Mouse (Mus musculus) hindbrain, embryonic 11.5 days (tissue): Measurements from ENCODE around the gene Fnip1. TPM values are rescaled to one million over a fixed set of nuclear protein-coding genes. Genes with fewer than 3 reads are reported as not detected.
A peak's percentile ranks its signal among the peaks of the same experiment; 100 is the strongest.

Source experiments
- ATAC-seq: fragments of 200-750 bp; cut with Nextera tagmentation; 2 replicates; pipeline ENCODE4 v1.8.0; 2017; ENCODE audit warnings: mild to moderate bottlenecking, moderate TSS enrichment, moderate library complexity; ENCODE audit not compliant: low FRiP score
- DNase-seq: peaks from one replicate; pipeline ENCODE4 v3.0.0-alpha.2; 2015; ENCODE audit warnings: low spot score
- H3K27ac ChIP-seq: fragments of 300-500 bp; sonication (generic); 2 replicates; pipeline ENCODE4 v1.5.1; 2014; ENCODE audit warnings: mild to moderate bottlenecking, low read depth, low read length
- H3K27me3 ChIP-seq: fragments of 300-500 bp; sonication (generic); 2 replicates; pipeline ENCODE4 v1.6.1; 2014; ENCODE audit warnings: mild to moderate bottlenecking, low read length, moderate library complexity, mixed read lengths; ENCODE audit not compliant: control insufficient read depth, insufficient read depth
- H3K36me3 ChIP-seq: fragments of 300-500 bp; sonication (generic); 2 replicates; pipeline ENCODE4 v1.6.1; 2014; ENCODE audit warnings: mild to moderate bottlenecking, low read length, moderate library complexity, mixed read lengths; ENCODE audit not compliant: control insufficient read depth, insufficient read depth
- H3K4me1 ChIP-seq: fragments of 300-500 bp; sonication (generic); replicated peaks from 2 replicates; pipeline ENCODE4 v1.6.1; 2014; ENCODE audit warnings: low read length, mixed read lengths; ENCODE audit not compliant: control insufficient read depth, insufficient read depth
- H3K4me2 ChIP-seq: fragments of 300-500 bp; sonication (generic); replicated peaks from 2 replicates; pipeline ENCODE4 v1.6.1; 2014; ENCODE audit warnings: mild to moderate bottlenecking, low read depth, low read length
- H3K4me3 ChIP-seq: fragments of 300-500 bp; sonication (generic); 2 replicates; pipeline ENCODE4 v1.5.1; 2014; ENCODE audit warnings: low read depth, low read length
- H3K9ac ChIP-seq: fragments of 300-500 bp; sonication (generic); 2 replicates; pipeline ENCODE4 v1.6.1; 2014; ENCODE audit warnings: low read depth, low read length
- H3K9me3 ChIP-seq: fragments of 300-500 bp; sonication (generic); 2 replicates; pipeline ENCODE4 v1.6.1; 2016; ENCODE audit warnings: low read length; ENCODE audit not compliant: control insufficient read depth
- WGBS: fragments of 180-500 bp; shearing (Covaris S2); extraction: QIAGEN DNeasy Blood & Tissue Kit; methylation state at CpG from one replicate; pipeline ENCODE4 v1.1.7; 2014; 5-methylcytosine and 5-hydroxymethylcytosine counted together
- polyA plus RNA-seq: library from polyadenylated mRNA; unstranded; fragments of >200 nt; fragmentation: Nextera tagmentation; extraction: Ambion mirVana; gene quantifications from 2 replicates; pipeline ENCODE4 v1.2.1, GENCODE M21; 2014

Fnip1 gene
- polyA plus RNA-seq, 1 experiment from 2014 or later: 14.5 TPM

- Histone ChIP-seq H3K9ac (no peak overlapping the region), H3K4me2 (no peak overlapping the region), H3K9me3 (no peaks in the 10 kb centered on the region), H3K27me3 (no peaks in the 10 kb centered on the region), H3K4me3 (no peak overlapping the region), H3K36me3 (no peaks in the 10 kb centered on the region), H3K27ac (no peak overlapping the region), H3K4me1 (no peaks in the 10 kb centered on the region)
- ATAC-seq (no peak), DNase-seq (no peak)
- 94% methylated on average over 3 of the region's 3 CpGs for WGBS
Measured at GRCm38 (mm10) chr11:54486041-54486440, 48.0 kb downstream of the Fnip1 start.

- 0 out of 2 replicates have a peak, but pooled peaks cover 2% of the 10 kb centered on the region for H3K36me3 ChIP-seq
- no peaks in the 10 kb centered on the region for H3K9me3 ChIP-seq
- H3K4me2 ChIP-seq: no peak overlapping the region
- no peaks in the 10 kb centered on the region for H3K4me1 ChIP-seq
- no peak overlapping the region for H3K9ac ChIP-seq
- H3K27me3 ChIP-seq: no peaks in the 10 kb centered on the region
- DNase-seq: no peak
- no peak for ATAC-seq
- no peak overlapping the region for H3K27ac ChIP-seq
- WGBS: 95% methylated on average over 1 of the region's 1 CpGs
- H3K4me3 ChIP-seq: no peak overlapping the region
Measured at GRCm38 (mm10) chr11:54491946-54492558, 54.1 kb downstream of the Fnip1 start.

GRCm38 (mm10) chr11:54492559-54492958, 54.6 kb downstream of the Fnip1 start:
- WGBS: 93% methylated on average over 4 of the region's 4 CpGs

GRCm38 (mm10) chr11:54499838-54500237, 61.8 kb downstream of the Fnip1 start:
- Histone ChIP-seq H3K27me3 (no peaks in the 10 kb centered on the region), H3K27ac (no peak overlapping the region), H3K9ac (no peak overlapping the region), H3K36me3 (0 out of 2 replicates have a peak, but pooled peaks cover 3% of the 10 kb centered on the region), H3K4me3 (no peak overlapping the region), H3K9me3 (no peaks in the 10 kb centered on the region), H3K4me2 (no peak overlapping the region), H3K4me1 (no peaks in the 10 kb centered on the region)
- ATAC-seq: no peak
- no peak for DNase-seq
- 80% methylated on average over 5 of the region's 5 CpGs for WGBS

More at GRCm38 (mm10) chr11:54492559-54492958, 54.6 kb downstream of the Fnip1 start:
- DNase-seq: no peak
- no peak overlapping the region for H3K9ac ChIP-seq
- ATAC-seq: no peak
- no peaks in the 10 kb centered on the region for H3K4me1 ChIP-seq
- H3K36me3 ChIP-seq: 0 out of 2 replicates have a peak, but pooled peaks cover 2% of the 10 kb centered on the region
- H3K27ac ChIP-seq: no peak overlapping the region
- H3K4me3 ChIP-seq: no peak overlapping the region
- H3K27me3 ChIP-seq: no peaks in the 10 kb centered on the region
- H3K9me3 ChIP-seq: no peaks in the 10 kb centered on the region
- no peak overlapping the region for H3K4me2 ChIP-seq

- ATAC-seq (no peak), DNase-seq (no peak)
- Histone ChIP-seq H3K27ac (no peak overlapping the region), H3K27me3 (no peaks in the 10 kb centered on the region), H3K4me1 (no peaks in the 10 kb centered on the region), H3K4me2 (no peak overlapping the region), H3K36me3 (0 out of 2 replicates have a peak, but pooled peaks cover 3% of the 10 kb centered on the region), H3K9ac (no peak overlapping the region), H3K9me3 (no peaks in the 10 kb centered on the region), H3K4me3 (no peak overlapping the region)
- 92% methylated on average over 4 of the region's 4 CpGs for WGBS
Measured at GRCm38 (mm10) chr11:54502546-54503245, 64.7 kb downstream of the Fnip1 start.

- DNase-seq (no peak), ATAC-seq (no peak)
- H3K9ac ChIP-seq: no peak overlapping the region
Measured at GRCm38 (mm10) chr11:54513584-54513983, 75.6 kb downstream of the Fnip1 start.

GRCm38 (mm10) chr11:54521927-54522528, 84.0 kb downstream of the Fnip1 start:
- WGBS: 2% methylated on average over 18 of the region's 18 CpGs
- no peaks in the 10 kb centered on the region for H3K36me3 ChIP-seq
- peak; percentile 21 for DNase-seq

More at GRCm38 (mm10) chr11:54513584-54513983, 75.6 kb downstream of the Fnip1 start:
- H3K27ac ChIP-seq: no peak overlapping the region
- H3K36me3 ChIP-seq: no peaks in the 10 kb centered on the region
- no peaks in the 10 kb centered on the region for H3K9me3 ChIP-seq
- H3K4me2 ChIP-seq: no peak overlapping the region
- H3K4me3 ChIP-seq: no peak overlapping the region
- H3K4me1 ChIP-seq: no peaks in the 10 kb centered on the region
- H3K27me3 ChIP-seq: no peaks in the 10 kb centered on the region

GRCm38 (mm10) chr11:54522529-54523430, 84.8 kb downstream of the Fnip1 start, which contains the start of gene Rapgef6:
TSS of gene Rapgef6 (plus strand) at chr11:54522847.
- peak; percentile 96 for ATAC-seq
- Histone ChIP-seq H3K9ac (peak within 1 kb of the TSS; percentile 69), H3K27ac (peak within 1 kb of the TSS; percentile 52), H3K27me3 (no peaks in the 10 kb centered on the region), H3K36me3 (no peaks in the 10 kb centered on the region), H3K4me1 (peaks cover 4% of the 10 kb centered on the region; the same call in 1 of the 2 replicates), H3K4me3 (peak within 1 kb of the TSS; percentile 75), H3K4me2 (peak within 1 kb of the TSS; percentile 73), H3K9me3 (no peaks in the 10 kb centered on the region)
- WGBS: under 1% methylated on average over 73 of the region's 73 CpGs
- peak; percentile 100 for DNase-seq

More at GRCm38 (mm10) chr11:54521927-54522528, 84.0 kb downstream of the Fnip1 start:
- Histone ChIP-seq H3K4me1 (peaks cover 4% of the 10 kb centered on the region; the same call in 1 of the 2 replicates), H3K4me2 (peak overlapping the region; percentile 66), H3K27ac (peak overlapping the region; percentile 52), H3K27me3 (no peaks in the 10 kb centered on the region), H3K4me3 (peak overlapping the region; percentile 75), H3K9ac (peak overlapping the region; percentile 60), H3K9me3 (no peaks in the 10 kb centered on the region)
- no peak for ATAC-seq
